Mouse (Mus musculus) C3H10T1/2 (cell line): Measurements from ENCODE around the gene Uqcrh. TPM values are rescaled to one million over a fixed set of nuclear protein-coding genes. Genes with fewer than 3 reads are reported as not detected.

ENCODE experiments used
- polyA plus RNA-seq, 2 experiments: library from polyadenylated mRNA; unstranded; fragments of >200 nt; fragmentation: generic; extraction: Trizol; gene quantifications; one replicate each; pipeline ENCODE4 v1.2.1; 2012; ENCODE audit warnings: missing spikeins in 2 of 2

The Uqcrh gene
- 100 to 1,000 TPM; 350 to 737 TPM for polyA plus RNA-seq

GRCm38 (mm10) chr4:116074861-116075620, at the start of gene Uqcrh, which contains the start of gene Lrrc41:
Gene Uqcrh, minus strand, starts transcription at chr4:116075071.
Gene Lrrc41, plus strand, starts transcription at chr4:116075269.

GRCm38 (mm10) chr4:116123602-116124519, 49.0 kb upstream of the Uqcrh start, which contains the start of the genes Rad54l and Pomgnt1:
Gene Rad54l, minus strand, starts transcription at chr4:116123690.
Gene Pomgnt1, plus strand, starts transcription at chr4:116123840.

GRCm38 (mm10) chr4:116053399-116053961, 21.4 kb downstream of the Uqcrh start, which contains the start of gene Nsun4:
Gene Nsun4, minus strand, starts transcription at chr4:116053876.

GRCm38 (mm10) chr4:116017902-116018746, 56.7 kb downstream of the Uqcrh start, which contains the start of gene Faah:
Gene Faah, minus strand, starts transcription at chr4:116017926.

Other genes starting within 250 kb of the Uqcrh start
- gene Mob3c, start 247.0 kb downstream of the Uqcrh start, polyA plus RNA-seq: 1 to 10 TPM in 1 of 2 experiments, under 1 TPM in 1; 0.48 to 5.0 TPM
- 10 to 100 TPM in 1 of 2 experiments, 1 to 10 TPM in 1; 3.0 to 14.4 TPM for gene Mknk1, start 235.9 kb downstream of the Uqcrh start, polyA plus RNA-seq
- gene Kncn, start 190.7 kb downstream of the Uqcrh start, polyA plus RNA-seq: not detected
- gene 6430628N08Rik, start 184.4 kb downstream of the Uqcrh start, polyA plus RNA-seq: not detected
- not detected for gene Dmbx1, start 135.1 kb downstream of the Uqcrh start, polyA plus RNA-seq
- 1 to 10 TPM in 1 of 2 experiments, under 1 TPM in 1; 0.33 to 1.7 TPM for gene Faah, start 57.1 kb downstream of the Uqcrh start, polyA plus RNA-seq
- gene Nsun4, start 21.2 kb downstream of the Uqcrh start, polyA plus RNA-seq: 1 to 10 TPM; 5.8 to 8.9 TPM
- 10 to 100 TPM; 30.5 to 43.4 TPM for gene Lrrc41, start 198 bp upstream of the Uqcrh start, polyA plus RNA-seq
- 1 to 10 TPM; 4.2 to 5.8 TPM for gene Rad54l, start 48.6 kb upstream of the Uqcrh start, polyA plus RNA-seq
- 10 to 100 TPM; 31.4 to 43.1 TPM for gene Pomgnt1, start 48.8 kb upstream of the Uqcrh start, polyA plus RNA-seq
- 1 to 10 TPM in 1 of 2 experiments, under 1 TPM in 1; 0.32 to 1.1 TPM for gene Lurap1, start 76.3 kb upstream of the Uqcrh start, polyA plus RNA-seq
- gene Tspan1, start 92.5 kb upstream of the Uqcrh start, polyA plus RNA-seq: under 1 TPM; 0.04 to 0.07 TPM
- not detected for gene 1700042G07Rik, start 98.3 kb upstream of the Uqcrh start, polyA plus RNA-seq
- not detected for gene Gm49337, start 98.3 kb upstream of the Uqcrh start, polyA plus RNA-seq
- 1 to 10 TPM in 1 of 2 experiments, under 1 TPM in 1; 0.19 to 8.3 TPM for gene Pik3r3, start 146.5 kb upstream of the Uqcrh start, polyA plus RNA-seq